Mouse (Mus musculus) liver, adult 2 months (tissue): ENCODE measurements around the gene Esrp2.

ENCODE experiments used
- CTCF ChIP-seq: fragments of 200-500 bp; IDR thresholded peaks from 2 replicates; pipeline ENCODE4 v1.5.1; 2011; ENCODE audit warnings: low read depth, low read length, control low read depth
- POLR2A ChIP-seq: fragments of 200-500 bp; IDR thresholded peaks from 2 replicates; pipeline ENCODE4 v1.6.1; 2011; ENCODE audit warnings: low read length, control low read depth; ENCODE audit not compliant: insufficient read depth; ENCODE audit errors: extremely low read depth

GRCm38 (mm10) chr8:106149801-106150652 is 13.3 kb upstream of the Esrp2 start, which contains the start of gene Pla2g15:
- TF ChIP-seq CTCF (no peak), POLR2A (peak; percentile 54; the same call in 1 of the 2 replicates)
